Mouse (Mus musculus) heart, embryonic 14.5 days (tissue): Measurements from ENCODE around the gene Atp2b2. TPM values are rescaled to one million over a fixed set of nuclear protein-coding genes. Genes with fewer than 3 reads are reported as not detected.

Experiments
- ATAC-seq: fragments of 200-750 bp; cut with Nextera tagmentation; 2 replicates; pipeline ENCODE4 v1.8.0; 2017; ENCODE audit warnings: low read depth, moderate TSS enrichment; ENCODE audit not compliant: insufficient number of reproducible peaks, insufficient read depth, low FRiP score
- H3K27ac ChIP-seq, 2 experiments: fragments of 200-500 bp in 1 of 2; fragments of 300-500 bp in 1 of 2; sonication (generic) in 1 of 2; replicated peaks in 1 of 2; 2 replicates each; pipeline ENCODE4 v1.5.1; 2012 to 2014; ENCODE audit warnings: low read depth in 2 of 2, low read length in 2 of 2, control low read depth in 1 of 2, mild to moderate bottlenecking in 1 of 2, mixed read lengths in 1 of 2; ENCODE audit not compliant: control insufficient read depth in 1 of 2, insufficient read depth in 1 of 2
- H3K27me3 ChIP-seq: fragments of 300-500 bp; sonication (generic); 2 replicates; pipeline ENCODE4 v1.6.1; 2014; ENCODE audit warnings: mild to moderate bottlenecking, low read length, control low read depth; ENCODE audit not compliant: control insufficient read depth, insufficient read depth
- H3K36me3 ChIP-seq: fragments of 300-500 bp; sonication (generic); 2 replicates; pipeline ENCODE4 v1.6.1; 2014; ENCODE audit warnings: mild to moderate bottlenecking, control low read depth, low read length, mixed read lengths; ENCODE audit not compliant: control insufficient read depth, insufficient read depth
- H3K4me1 ChIP-seq, 2 experiments: fragments of 200-500 bp in 1 of 2; fragments of 300-500 bp in 1 of 2; sonication (generic) in 1 of 2; 2 replicates each; pipeline ENCODE4 v1.6.1; 2012 to 2014; ENCODE audit warnings: low read length in 2 of 2, control low read depth in 1 of 2, mixed read lengths in 1 of 2; ENCODE audit not compliant: control insufficient read depth in 2 of 2, insufficient read depth in 2 of 2
- H3K4me2 ChIP-seq: fragments of 300-500 bp; sonication (generic); 2 replicates; pipeline ENCODE4 v1.6.1; 2014; ENCODE audit warnings: mild to moderate bottlenecking, low read length
- H3K4me3 ChIP-seq, 2 experiments: fragments of 200-500 bp in 1 of 2; fragments of 300-500 bp in 1 of 2; sonication (generic) in 1 of 2; 2 replicates each; pipeline ENCODE4 v1.5.1; 2012 to 2014; ENCODE audit warnings: low read length in 2 of 2, mild to moderate bottlenecking in 2 of 2, control low read depth in 1 of 2, low read depth in 1 of 2, moderate library complexity in 1 of 2; ENCODE audit not compliant: control insufficient read depth in 1 of 2, insufficient read depth in 1 of 2
- H3K9ac ChIP-seq: fragments of 300-500 bp; sonication (generic); 2 replicates; pipeline ENCODE4 v1.6.1; 2014; ENCODE audit warnings: mild to moderate bottlenecking, low read length
- H3K9me3 ChIP-seq: fragments of 300-500 bp; sonication (generic); 2 replicates; pipeline ENCODE4 v1.6.1; 2016; ENCODE audit warnings: low read length, control low read depth; ENCODE audit not compliant: control insufficient read depth
- WGBS: fragments of 180-500 bp; shearing (Covaris S2); extraction: QIAGEN DNeasy Blood & Tissue Kit; methylation state at CpG from one replicate; pipeline ENCODE4 v1.1.7; 2014; 5-methylcytosine and 5-hydroxymethylcytosine counted together
- polyA plus RNA-seq: library from polyadenylated mRNA; unstranded; fragments of >200 nt; fragmentation: Nextera tagmentation; extraction: Ambion mirVana; gene quantifications from 2 replicates; pipeline ENCODE4 v1.2.1, GENCODE M21; 2014

Gene Atp2b2
- polyA plus RNA-seq, 1 experiment from 2014 or later, result 0.18 TPM

GRCm38 (mm10) chr6:113836545-113836944 is 205.9 kb downstream of the Atp2b2 start:
- H3K4me3 ChIP-seq, result no peak overlapping the region
- peaks cover 0 to 2% of the 10 kb centered on the region in 2 experiments; a peak in 1 of 4 replicates for H3K4me1 ChIP-seq
- H3K27ac ChIP-seq, result no peak overlapping the region
- WGBS, result 16% methylated on average over 3 of the region's 3 CpGs
- H3K27me3 ChIP-seq, result peaks cover 71% of the 10 kb centered on the region
- no peak overlapping the region for H3K4me2 ChIP-seq
- H3K9ac ChIP-seq, result no peak overlapping the region
- peak; percentile 60; the same call in 1 of the 2 replicates for ATAC-seq
- H3K9me3 ChIP-seq, result no peaks in the 10 kb centered on the region
- no peaks in the 10 kb centered on the region for H3K36me3 ChIP-seq

- peaks cover 68% of the 10 kb centered on the region for H3K27me3 ChIP-seq
- 89% methylated on average over 2 of the region's 2 CpGs for WGBS
- no peaks in the 10 kb centered on the region for H3K36me3 ChIP-seq
Observed at GRCm38 (mm10) chr6:113830463-113830862, 211.9 kb downstream of the Atp2b2 start.

GRCm38 (mm10) chr6:113827309-113827708 is 215.1 kb downstream of the Atp2b2 start:
- ATAC-seq, result no peak
- no peak overlapping the region for H3K9ac ChIP-seq
- WGBS, result 83% methylated on average over 4 of the region's 4 CpGs
- H3K4me1 ChIP-seq, result no peaks in the 10 kb centered on the region
- no peaks in the 10 kb centered on the region for H3K9me3 ChIP-seq
- H3K27ac ChIP-seq, result no peak overlapping the region
- peaks cover 47% of the 10 kb centered on the region for H3K27me3 ChIP-seq
- no peak overlapping the region for H3K4me2 ChIP-seq
- no peaks in the 10 kb centered on the region for H3K36me3 ChIP-seq
- no peak overlapping the region for H3K4me3 ChIP-seq

More at GRCm38 (mm10) chr6:113830463-113830862, 211.9 kb downstream of the Atp2b2 start:
- no peaks in the 10 kb centered on the region for H3K4me1 ChIP-seq
- no peak overlapping the region for H3K4me2 ChIP-seq
- H3K9ac ChIP-seq, result no peak overlapping the region
- H3K9me3 ChIP-seq, result no peaks in the 10 kb centered on the region
- H3K4me3 ChIP-seq, result no peak overlapping the region
- H3K27ac ChIP-seq, result no peak overlapping the region
- no peak for ATAC-seq

- H3K9ac ChIP-seq, result no peak overlapping the region
- no peaks in the 10 kb centered on the region for H3K36me3 ChIP-seq
- H3K4me3 ChIP-seq, result no peak overlapping the region
- H3K27ac ChIP-seq, result no peak overlapping the region
- no peak overlapping the region for H3K4me2 ChIP-seq
- H3K4me1 ChIP-seq, result no peaks in the 10 kb centered on the region
- WGBS, result 26% methylated on average over 7 of the region's 7 CpGs
- ATAC-seq, result no peak
- no peaks in the 10 kb centered on the region for H3K9me3 ChIP-seq
- peaks cover 21% of the 10 kb centered on the region for H3K27me3 ChIP-seq
Observed at GRCm38 (mm10) chr6:113822417-113822816, 220.0 kb downstream of the Atp2b2 start.

GRCm38 (mm10) chr6:113816690-113817089 is 225.7 kb downstream of the Atp2b2 start:
- Histone ChIP-seq H3K4me1 (no peaks in the 10 kb centered on the region), H3K4me2 (no peak overlapping the region), H3K4me3 (no peak overlapping the region), H3K9ac (no peak overlapping the region), H3K27me3 (peaks cover 18% of the 10 kb centered on the region; the same call in 1 of the 2 replicates), H3K27ac (no peak overlapping the region), H3K9me3 (no peaks in the 10 kb centered on the region), H3K36me3 (no peaks in the 10 kb centered on the region)
- ATAC-seq, result no peak
- 83% methylated on average over 3 of the region's 3 CpGs for WGBS

- no peak overlapping the region for H3K4me2 ChIP-seq
- WGBS, result 52% methylated on average over 1 of the region's 1 CpGs
Observed at GRCm38 (mm10) chr6:113811462-113811861, 231.0 kb downstream of the Atp2b2 start.

GRCm38 (mm10) chr6:113810667-113811066 is 231.7 kb downstream of the Atp2b2 start:
- ATAC-seq, result no peak
- 70% methylated on average over 4 of the region's 4 CpGs for WGBS

More at GRCm38 (mm10) chr6:113811462-113811861, 231.0 kb downstream of the Atp2b2 start:
- peaks cover 10% of the 10 kb centered on the region; the same call in 1 of the 2 replicates for H3K27me3 ChIP-seq
- H3K4me1 ChIP-seq, result no peaks in the 10 kb centered on the region
- no peaks in the 10 kb centered on the region for H3K9me3 ChIP-seq
- H3K27ac ChIP-seq, result no peak overlapping the region
- H3K4me3 ChIP-seq, result no peak overlapping the region
- ATAC-seq, result no peak
- no peaks in the 10 kb centered on the region for H3K36me3 ChIP-seq
- H3K9ac ChIP-seq, result no peak overlapping the region

GRCm38 (mm10) chr6:113806241-113806640 is 236.2 kb downstream of the Atp2b2 start:
- Histone ChIP-seq H3K27ac (no peak overlapping the region), H3K4me2 (no peak overlapping the region), H3K27me3 (no peaks in the 10 kb centered on the region), H3K36me3 (no peaks in the 10 kb centered on the region), H3K4me1 (no peaks in the 10 kb centered on the region), H3K4me3 (no peak overlapping the region), H3K9me3 (peaks cover 11% of the 10 kb centered on the region), H3K9ac (no peak overlapping the region)
- no peak for ATAC-seq
- 81% methylated on average over 5 of the region's 5 CpGs for WGBS

More at GRCm38 (mm10) chr6:113810667-113811066, 231.7 kb downstream of the Atp2b2 start:
- no peak overlapping the region for H3K27ac ChIP-seq
- no peaks in the 10 kb centered on the region; the same call in 1 of the 2 replicates for H3K9me3 ChIP-seq
- peaks cover 10% of the 10 kb centered on the region; the same call in 1 of the 2 replicates for H3K27me3 ChIP-seq
- H3K4me3 ChIP-seq, result no peak overlapping the region
- no peaks in the 10 kb centered on the region for H3K36me3 ChIP-seq
- H3K9ac ChIP-seq, result no peak overlapping the region
- H3K4me2 ChIP-seq, result no peak overlapping the region
- no peaks in the 10 kb centered on the region for H3K4me1 ChIP-seq
